Mouse (Mus musculus) erythroblast, embryonic 14.5 days (primary cell): Measurements from ENCODE around the gene Nav3.

Source experiments
- GATA1 ChIP-seq: IDR thresholded peaks from 2 replicates; pipeline ENCODE4 v1.6.1; 2012; ENCODE audit warnings: low read length, inconsistent platforms, mixed read lengths
- TAL1 ChIP-seq: IDR thresholded peaks from 3 replicates; pipeline ENCODE4 v1.6.1; 2012; ENCODE audit warnings: low read length, inconsistent platforms, mixed read lengths

- TF ChIP-seq GATA1: no peak
- no peak for TF ChIP-seq TAL1
Observed at GRCm38 (mm10) chr10:109637702-109638101, 818.3 kb downstream of the Nav3 start.
